Mouse (Mus musculus) T-helper 1 cell (primary cell): ENCODE measurements around the gene Itpkb.
"Not testable (repeated sequence)": the region's sequence is repeated elsewhere in the genome, so short reads cannot be mapped to it uniquely, and the experiment has no call there.

ENCODE experiments used
- in situ Hi-C: fragments of 300-600 bp; cut with MboI, MseI; formaldehyde crosslinking; loops from one replicate; pipeline ENCODE4 v1.15.1; 2025; ENCODE audit warnings: high pct_unique_total_duplicates

The Itpkb gene

DNA sequence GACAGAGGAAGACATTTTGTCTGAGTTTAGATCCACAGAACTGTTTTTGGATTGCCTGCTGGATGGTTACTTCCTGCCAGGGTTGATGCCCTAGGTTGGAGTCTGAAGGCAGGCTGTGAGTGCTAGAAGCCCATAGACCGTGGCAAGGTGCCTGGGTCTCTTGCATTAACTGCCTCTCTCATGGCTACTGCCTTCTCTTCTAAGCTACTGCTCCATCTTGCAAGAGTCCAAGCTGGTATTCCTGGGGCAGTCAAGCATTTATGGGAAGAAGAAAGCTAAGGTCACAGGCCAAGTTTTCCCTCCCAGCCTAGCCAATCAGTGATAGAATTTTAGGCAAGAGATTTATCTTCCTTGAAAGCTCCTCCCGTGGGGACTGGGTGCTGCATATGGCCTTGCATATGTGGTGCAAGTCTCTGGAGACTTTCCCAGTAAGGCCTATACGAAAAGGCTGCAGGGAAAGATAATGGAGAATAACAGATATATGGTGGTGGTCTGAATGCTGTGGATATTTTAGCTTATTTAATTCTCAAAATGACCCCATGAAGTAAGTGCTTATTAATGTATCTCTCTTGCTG lies 36.8 kb downstream of the Itpkb start:
- in situ Hi-C loops = no loop called here

GRCm38 (mm10) chr1:180367626-180368025 lies 37.3 kb downstream of the Itpkb start:
- in situ Hi-C loops = no loop called here

GRCm38 (mm10) chr1:180368112-180368511 lies 37.8 kb downstream of the Itpkb start:
- in situ Hi-C loops = no loop called here

- in situ Hi-C loops = no loop called here
Observed at GRCm38 (mm10) chr1:180368646-180369045, 38.4 kb downstream of the Itpkb start.

DNA sequence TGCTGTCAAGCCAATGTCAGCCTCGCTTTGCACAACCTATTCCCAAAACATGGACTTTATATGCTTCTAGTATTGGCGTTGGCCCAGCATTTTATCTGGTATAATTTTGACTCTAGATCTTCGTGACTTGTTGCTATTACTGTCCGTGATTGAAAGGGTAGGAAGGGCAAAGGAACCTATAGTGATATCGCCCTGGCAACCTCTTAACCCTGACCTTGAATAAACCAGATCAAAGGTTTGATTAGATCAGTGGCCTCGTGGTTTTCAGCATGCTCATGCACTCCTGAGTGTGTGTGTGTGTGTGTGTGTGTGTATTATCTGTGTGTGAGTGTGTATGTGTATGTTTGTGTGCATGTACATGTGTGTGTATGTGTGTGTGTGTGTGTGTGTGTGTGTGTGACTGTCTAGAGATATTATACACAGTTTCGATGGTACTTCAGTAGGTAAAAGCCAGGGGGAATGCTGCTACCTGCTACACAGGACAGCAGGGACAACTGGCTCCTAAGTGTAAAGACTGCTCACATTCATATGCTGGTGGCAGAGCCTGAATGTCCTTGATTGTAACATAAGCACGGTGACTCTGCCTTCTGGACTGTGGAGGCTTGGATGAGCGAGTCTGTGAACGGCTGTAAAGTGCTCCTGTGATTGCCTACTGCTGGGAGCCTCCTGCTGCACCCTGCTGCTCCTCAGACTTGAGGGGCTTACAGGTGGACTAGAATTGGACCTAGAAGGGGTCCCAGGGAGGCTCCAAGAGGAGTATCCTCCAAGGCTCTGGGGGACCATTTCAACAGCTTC lies 40.8 kb downstream of the Itpkb start:
- in situ Hi-C loops = no loop called here

DNA sequence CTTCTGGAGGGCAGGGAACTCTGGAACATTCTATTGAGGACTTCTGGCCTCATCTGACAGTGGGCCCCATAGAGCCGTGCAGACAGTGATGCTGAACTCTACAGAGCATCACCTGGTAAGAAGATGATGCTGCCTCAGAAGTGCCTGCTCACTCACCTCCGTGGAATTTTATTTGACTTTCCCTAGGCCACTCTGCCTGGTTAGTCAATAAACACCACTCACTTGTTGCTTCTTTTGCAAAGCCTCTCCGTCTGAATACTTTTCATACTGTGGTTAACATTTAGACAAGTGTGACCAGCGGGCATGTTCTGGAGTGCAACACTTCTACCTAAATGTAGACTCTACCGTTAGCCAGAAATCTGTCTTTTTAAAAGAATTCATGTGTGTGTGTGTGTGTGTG lies 42.0 kb downstream of the Itpkb start:
- in situ Hi-C loops = not testable (repeated sequence)

GRCm38 (mm10) chr1:180376598-180376997 lies 46.3 kb downstream of the Itpkb start:
- in situ Hi-C loops = no loop called here

GRCm38 (mm10) chr1:180379559-180379958 lies 49.3 kb downstream of the Itpkb start:
- in situ Hi-C loops = no loop called here

- in situ Hi-C loops = no loop called here
Observed at GRCm38 (mm10) chr1:180382358-180382757, 52.1 kb downstream of the Itpkb start.

DNA sequence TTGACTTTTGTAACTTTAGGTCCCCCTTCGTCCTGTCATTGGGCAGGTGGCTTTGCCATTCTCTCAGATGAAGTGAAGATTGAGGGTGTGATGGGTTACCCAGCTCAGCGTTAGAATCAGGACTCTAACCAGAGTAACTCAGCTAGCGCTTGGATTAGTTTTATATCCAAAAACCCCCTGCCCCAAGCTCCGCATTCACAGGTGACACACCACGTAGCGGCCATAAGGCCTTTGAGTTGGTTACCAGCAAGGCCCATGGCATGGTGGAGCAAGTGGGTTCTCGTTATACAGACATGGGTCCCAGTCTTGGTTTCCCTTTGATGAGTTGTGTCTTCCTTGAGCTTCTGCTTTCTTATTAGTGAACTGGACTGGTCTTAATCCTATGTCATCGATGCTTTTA lies 53.6 kb downstream of the Itpkb start:
- in situ Hi-C loops = no loop called here

- in situ Hi-C loops = no loop called here
Observed at GRCm38 (mm10) chr1:180384486-180384885, 54.2 kb downstream of the Itpkb start.

DNA sequence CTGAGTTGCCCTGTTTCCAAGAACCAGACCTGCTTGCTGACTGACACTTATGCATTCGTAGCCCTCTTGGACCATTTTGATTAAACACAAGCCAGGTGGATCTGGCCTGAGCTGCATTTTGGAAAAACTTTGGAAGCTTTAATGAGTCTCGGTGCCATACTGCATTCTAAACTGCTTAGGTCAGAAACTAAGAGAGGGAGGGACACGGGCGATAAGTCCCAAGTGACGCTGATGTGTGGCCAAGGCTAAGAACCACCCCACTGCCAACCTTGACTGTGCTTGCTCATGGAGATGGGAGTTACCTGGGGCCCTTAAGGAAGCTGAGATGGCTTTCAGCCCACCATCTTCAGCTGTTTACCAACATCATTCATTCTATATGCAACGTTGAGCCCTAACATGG lies 55.0 kb downstream of the Itpkb start:
- in situ Hi-C loops = no loop called here

DNA sequence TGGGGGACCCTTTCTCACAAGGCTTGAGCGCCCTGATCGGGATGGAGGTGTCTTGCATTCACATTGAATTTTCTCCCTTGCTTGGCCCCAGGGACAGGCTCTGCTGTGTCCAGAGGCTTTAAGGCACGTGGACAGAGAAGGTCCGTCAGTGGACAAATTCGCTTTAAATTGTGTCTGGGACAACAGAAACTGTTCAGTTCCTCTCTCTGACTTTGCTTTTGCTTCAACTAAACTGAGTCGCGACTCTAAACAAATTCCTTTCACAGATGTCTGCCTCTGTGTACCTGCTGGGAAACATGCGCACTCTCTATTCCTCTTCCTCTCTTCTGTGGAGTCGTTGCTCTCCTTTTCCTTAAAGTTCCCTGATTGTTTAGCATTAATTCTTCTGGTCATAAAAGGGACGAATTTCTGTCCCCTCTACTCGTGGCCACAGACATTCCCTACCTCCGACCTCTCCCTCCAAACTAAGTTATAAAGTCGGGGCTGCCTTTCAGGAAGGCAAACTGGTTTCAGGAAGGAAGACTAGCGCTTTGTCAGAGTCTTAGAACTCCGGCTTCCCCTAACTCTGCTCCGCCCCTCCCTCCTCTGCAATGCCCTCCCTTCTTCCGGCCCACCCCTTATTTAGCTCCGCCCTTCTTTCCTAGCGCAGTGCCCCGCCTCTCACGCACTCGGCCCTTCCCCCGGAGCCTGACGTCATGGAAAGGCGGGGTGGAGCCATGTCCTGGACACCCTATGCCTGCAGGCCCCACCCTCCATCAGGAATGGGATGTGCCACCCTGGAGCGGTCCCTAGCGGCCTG lies 56.9 kb downstream of the Itpkb start:
- in situ Hi-C loops = no loop called here

- in situ Hi-C loops = no loop called here
Observed at GRCm38 (mm10) chr1:180387750-180388480, 57.6 kb downstream of the Itpkb start.

- in situ Hi-C loops = no loop called here
Observed at GRCm38 (mm10) chr1:180388481-180388880, 58.2 kb downstream of the Itpkb start.

DNA sequence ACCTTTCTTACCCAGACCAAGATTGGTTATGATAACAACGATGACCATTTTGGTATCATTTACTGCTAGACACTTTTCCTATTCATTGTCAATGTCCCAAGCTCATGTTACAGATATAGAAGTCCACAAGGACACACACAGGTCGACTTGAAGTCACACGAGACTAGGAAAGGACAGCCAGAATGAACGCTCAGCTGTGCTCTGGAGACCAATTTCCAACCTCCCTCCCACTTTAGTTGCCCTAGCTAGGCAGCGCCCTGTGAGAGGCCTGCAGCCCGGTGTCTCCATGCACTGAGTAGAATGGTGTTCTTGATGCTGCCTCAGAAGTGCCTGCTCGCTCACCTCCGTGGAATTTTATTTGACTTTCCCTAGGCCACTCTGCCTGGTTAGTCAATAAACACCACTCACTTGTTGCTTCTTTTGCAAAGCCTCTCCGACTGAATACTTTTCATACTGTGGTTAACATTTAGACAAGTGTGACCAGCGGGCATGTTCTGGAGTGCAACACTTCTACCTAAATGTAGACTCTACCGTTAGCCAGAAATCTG lies 59.0 kb downstream of the Itpkb start:
- in situ Hi-C loops = not testable (repeated sequence)

- in situ Hi-C loops = loop anchor here (10.0 kb wide), 1 partner anchor 1974 kb away; no protein-coding TSS in a partner anchor
Observed at GRCm38 (mm10) chr1:180390321-180390731, 60.0 kb downstream of the Itpkb start.

DNA sequence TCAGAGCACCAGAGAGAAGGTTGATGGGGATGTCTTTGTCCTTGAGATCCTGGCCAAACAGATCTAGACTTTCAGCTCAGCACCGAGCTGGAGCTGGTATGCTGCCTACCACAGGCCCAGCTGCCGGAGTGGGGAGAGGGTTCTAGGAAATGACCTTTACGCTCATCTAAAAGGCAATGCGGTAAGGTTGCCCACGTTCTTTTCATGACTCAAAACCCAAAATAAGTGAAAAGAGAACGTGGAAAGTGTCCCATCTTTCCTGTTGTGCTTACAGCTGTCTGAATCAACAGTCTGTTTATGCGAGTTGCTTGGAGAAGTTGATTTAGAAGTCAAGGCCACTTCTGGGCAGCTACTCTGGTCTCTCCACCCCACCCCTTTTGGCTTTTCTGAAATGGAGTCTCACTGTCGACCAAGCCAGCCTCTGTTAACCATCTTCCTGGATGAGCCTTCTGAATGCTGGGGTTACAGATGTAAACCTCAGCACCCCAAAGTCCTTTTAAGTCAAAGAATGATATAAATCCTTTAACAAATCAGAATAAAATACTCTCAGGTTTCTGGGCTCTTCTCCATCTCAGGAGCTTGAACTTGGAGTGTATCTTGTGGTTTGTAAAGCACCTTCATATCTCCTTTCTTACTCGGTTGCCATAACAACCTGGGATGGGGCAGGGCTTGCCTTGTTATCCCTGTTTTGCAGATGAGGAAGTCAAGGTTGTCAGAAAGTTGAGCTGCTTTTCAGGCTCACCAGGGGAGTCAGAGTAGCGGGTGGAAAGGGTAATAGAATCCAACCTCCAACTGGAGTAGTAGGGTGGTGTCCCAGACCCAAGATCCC lies 60.7 kb downstream of the Itpkb start:
- in situ Hi-C loops = loop anchor here (10.0 kb wide), 1 partner anchor 1974 kb away; no protein-coding TSS in a partner anchor

DNA sequence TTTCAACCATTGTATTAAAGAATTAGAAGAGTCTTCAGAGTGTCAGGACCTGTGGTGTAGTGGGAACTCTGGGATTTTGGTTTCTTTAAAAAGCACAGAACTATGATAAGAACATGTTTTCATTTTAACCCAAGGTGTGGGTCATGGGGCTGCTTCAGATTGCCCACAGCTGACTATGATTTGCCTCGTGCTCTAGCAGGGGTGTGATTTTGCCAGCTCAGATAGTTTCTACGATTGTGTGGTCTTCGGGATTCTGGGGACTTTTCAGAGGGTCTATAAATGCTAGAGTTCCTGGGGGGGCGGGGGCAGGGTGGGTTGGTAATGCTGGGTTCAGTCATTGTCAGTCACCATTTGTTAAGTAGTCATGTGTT lies 61.3 kb downstream of the Itpkb start:
- in situ Hi-C loops = loop anchor here (10.0 kb wide), 1 partner anchor 1973 kb away; no protein-coding TSS in a partner anchor

GRCm38 (mm10) chr1:180392137-180392798 lies 62.0 kb downstream of the Itpkb start:
- in situ Hi-C loops = loop anchor here (10.0 kb wide), 1 partner anchor 1973 kb away; no protein-coding TSS in a partner anchor
